Mouse (Mus musculus) yolk sac, embryonic 10.5 days (tissue): ENCODE measurements around the gene Gpr135.

Source experiments
- DNase-seq: peaks from one replicate; pipeline ENCODE4 v3.0.0-alpha.2; 2017; ENCODE audit warnings: low spot score

The Gpr135 gene

GRCm38 (mm10) chr12:72070327-72071269 is at the start of gene Gpr135:
Gpr135 (minus strand) TSS chr12:72071125.
- peak; percentile 80 for DNase-seq

- no peak for DNase-seq
Observed at GRCm38 (mm10) chr12:72115686-72116345, 44.9 kb upstream of the Gpr135 start.

GRCm38 (mm10) chr12:72115126-72115525 is 44.2 kb upstream of the Gpr135 start:
- DNase-seq = no peak

GRCm38 (mm10) chr12:72104525-72105281 is 33.8 kb upstream of the Gpr135 start:
- peak; percentile 50 for DNase-seq

GRCm38 (mm10) chr12:72104027-72104426 is 33.1 kb upstream of the Gpr135 start:
- DNase-seq = no peak

- DNase-seq = no peak
Observed at GRCm38 (mm10) chr12:72102776-72103175, 31.9 kb upstream of the Gpr135 start.

GRCm38 (mm10) chr12:72096966-72097365 is 26.0 kb upstream of the Gpr135 start:
- DNase-seq = no peak

GRCm38 (mm10) chr12:72089802-72090201 is 18.9 kb upstream of the Gpr135 start:
- no peak for DNase-seq

- DNase-seq = no peak
Observed at GRCm38 (mm10) chr12:72086166-72086825, 15.4 kb upstream of the Gpr135 start.

- DNase-seq = peak; percentile 100
Observed at GRCm38 (mm10) chr12:72085329-72086165, 14.6 kb upstream of the Gpr135 start, which contains the start of the genes L3hypdh and Jkamp. L3hypdh (minus strand) TSS chr12:72085439. Jkamp (plus strand) TSS chr12:72085589.

- no peak for DNase-seq
Observed at GRCm38 (mm10) chr12:72085024-72085328, 14.1 kb upstream of the Gpr135 start.

GRCm38 (mm10) chr12:72084261-72085023 is 13.5 kb upstream of the Gpr135 start:
- DNase-seq = peak; percentile 76

- no peak for DNase-seq
Observed at GRCm38 (mm10) chr12:72083265-72083664, 12.3 kb upstream of the Gpr135 start.

GRCm38 (mm10) chr12:72082370-72082769 is 11.4 kb upstream of the Gpr135 start:
- peak; percentile 38 for DNase-seq

- no peak for DNase-seq
Observed at GRCm38 (mm10) chr12:72081961-72082360, 11.0 kb upstream of the Gpr135 start.

GRCm38 (mm10) chr12:72078248-72078647 is 7.3 kb upstream of the Gpr135 start:
- DNase-seq = peak; percentile 61

GRCm38 (mm10) chr12:72069626-72070326 is 1.1 kb downstream of the Gpr135 start:
- DNase-seq = no peak

GRCm38 (mm10) chr12:72057780-72058179 is 13.1 kb downstream of the Gpr135 start:
- no peak for DNase-seq

GRCm38 (mm10) chr12:72053851-72054250 is 17.1 kb downstream of the Gpr135 start:
- DNase-seq = no peak
